ENCODE assay signal across 10 mouse cellular contexts in the genomic region with DNA sequence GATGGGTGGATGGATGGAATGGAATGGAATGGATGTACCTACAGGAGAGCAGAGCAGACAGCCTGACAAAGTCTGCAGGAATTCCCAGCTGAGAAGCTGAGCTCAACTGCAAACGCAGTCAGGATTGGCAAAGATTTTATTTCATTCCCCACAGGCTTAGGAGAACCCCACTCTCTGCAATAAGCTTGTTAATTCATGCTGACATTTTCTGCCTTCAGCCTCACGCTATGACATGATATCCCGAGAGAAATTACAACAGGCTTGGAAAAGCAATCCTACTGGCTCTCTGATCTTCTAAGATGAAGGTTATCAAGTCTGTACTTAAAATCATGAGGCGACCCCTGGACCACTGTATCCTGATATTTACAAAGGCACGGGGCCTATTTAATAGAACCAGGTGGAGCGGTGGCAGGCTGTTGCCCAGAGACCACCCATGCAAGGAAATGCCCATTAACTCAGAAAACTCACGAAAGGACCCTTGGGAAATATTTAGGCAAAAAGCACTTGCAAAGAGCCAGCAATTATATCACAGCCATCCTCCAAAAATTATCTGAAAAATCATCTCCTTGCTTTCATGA. TPM values are rescaled to one million over a fixed set of nuclear protein-coding genes. Genes with fewer than 3 reads are reported as not detected.
DNase-seq lines count a peak whose midpoint lies in the region; ATAC-seq and TF ChIP-seq lines count a peak whose summit lies in the region.
"Had no signal": no experiment of that assay in that cellular context is flagged by ENCODE, and none has a peak within 500 bp of the region (broad histone marks: within the 10 kb centered on the region; RNA-seq: fewer than 3 reads in every experiment).

No protein-coding gene starts in this region.

- ATAC-seq in hindbrain, embryonic 11.5 days (ENCODE audit: low FRiP score), result no peak
- ATAC-seq in forebrain, postnatal 0 days, result peak; percentile 51; the same call in 1 of the 2 replicates
- ATAC-seq in midbrain, embryonic 14.5 days (ENCODE audit: low FRiP score, low TSS enrichment), result peak; percentile 61; the same call in 1 of the 2 replicates
- ATAC-seq: liver, postnatal 0 days had no signal

- no peaks in the 10 kb centered on the region for H3K36me3 ChIP-seq in hindbrain, embryonic 11.5 days (ENCODE audit: control insufficient read depth, insufficient read depth, low read length)
- H3K36me3 ChIP-seq in hindbrain, embryonic 10.5 days, result no peaks in the 10 kb centered on the region
- no peaks in the 10 kb centered on the region for H3K36me3 ChIP-seq in embryonic facial prominence, embryonic 10.5 days (replicated peaks)
- no peaks in the 10 kb centered on the region for H3K36me3 ChIP-seq in forebrain, postnatal 0 days (ENCODE audit: insufficient read depth)
- no peaks in the 10 kb centered on the region for H3K36me3 ChIP-seq in midbrain, embryonic 14.5 days (ENCODE audit: control insufficient read depth, insufficient read depth, low read length)

- H3K9me3 ChIP-seq in hindbrain, embryonic 11.5 days (ENCODE audit: control insufficient read depth, low read length), result no peaks in the 10 kb centered on the region
- no peaks in the 10 kb centered on the region for H3K9me3 ChIP-seq in hindbrain, embryonic 10.5 days
- H3K9me3 ChIP-seq in embryonic facial prominence, embryonic 10.5 days, result no peaks in the 10 kb centered on the region
- no peaks in the 10 kb centered on the region for H3K9me3 ChIP-seq in forebrain, postnatal 0 days (ENCODE audit: low read length)
- no peaks in the 10 kb centered on the region for H3K9me3 ChIP-seq in midbrain, embryonic 14.5 days (ENCODE audit: control insufficient read depth, low read length)

- no peaks in the 10 kb centered on the region for H3K27me3 ChIP-seq in hindbrain, embryonic 11.5 days (ENCODE audit: control insufficient read depth, insufficient read depth, low read length)
- no peaks in the 10 kb centered on the region for H3K27me3 ChIP-seq in hindbrain, embryonic 10.5 days (ENCODE audit: insufficient read depth, poor library complexity, severe bottlenecking)
- H3K27me3 ChIP-seq in embryonic facial prominence, embryonic 10.5 days (replicated peaks; ENCODE audit: low read depth, poor library complexity, severe bottlenecking), result no peaks in the 10 kb centered on the region
- H3K27me3 ChIP-seq in forebrain, postnatal 0 days (ENCODE audit: insufficient read depth, low read length), result no peaks in the 10 kb centered on the region
- H3K27me3 ChIP-seq in midbrain, embryonic 14.5 days (ENCODE audit: control insufficient read depth, insufficient read depth, low read length), result no peaks in the 10 kb centered on the region

- H3K27ac ChIP-seq in hindbrain, embryonic 11.5 days (ENCODE audit: low read depth, low read length), result no peak overlapping the region
- no peak overlapping the region for H3K27ac ChIP-seq in hindbrain, embryonic 10.5 days
- H3K27ac ChIP-seq in embryonic facial prominence, embryonic 10.5 days (replicated peaks), result no peak overlapping the region
- peak overlapping the region; percentile 66 for H3K27ac ChIP-seq in forebrain, postnatal 0 days (ENCODE audit: low read depth, low read length)
- peak overlapping the region; percentile 73 for H3K27ac ChIP-seq in midbrain, embryonic 14.5 days (replicated peaks; ENCODE audit: low read depth, low read length)
- H3K27ac ChIP-seq: kidney, postnatal 0 days had no signal

- 67% methylated on average over 7 of the region's 7 CpGs for WGBS in hindbrain, embryonic 11.5 days
- 73% methylated on average over 7 of the region's 7 CpGs for WGBS in hindbrain, embryonic 10.5 days
- WGBS in embryonic facial prominence, embryonic 10.5 days, result 58% methylated on average over 7 of the region's 7 CpGs
- 38% methylated on average over 7 of the region's 7 CpGs for WGBS in forebrain, postnatal 0 days
- 31% methylated on average over 7 of the region's 7 CpGs for WGBS in midbrain, embryonic 14.5 days

- TF ChIP-seq CTCF in forebrain, postnatal 0 days (IDR thresholded peaks at IDR 0.05; ENCODE audit: low read depth), result no peak

- DNase-seq in hindbrain, embryonic 11.5 days (ENCODE audit: low spot score), result peak; percentile 8
- DNase-seq in hindbrain, embryonic 10.5 days (ENCODE audit: low spot score), result no peak
- peak; percentile 25 for DNase-seq in embryonic facial prominence, embryonic 10.5 days (ENCODE audit: low spot score)
- DNase-seq in forebrain, postnatal 0 days, result peak; percentile 55
- DNase-seq in midbrain, embryonic 14.5 days, result peak; percentile 64
- no peak for DNase-seq in adrenal gland, postnatal 36 days
- no peak for DNase-seq in urinary bladder, postnatal 10 days (ENCODE audit: low spot score)
- DNase-seq: liver, postnatal 0 days; thymus, adult 2 months had no signal

- no peaks in the 10 kb centered on the region for H3K4me1 ChIP-seq in hindbrain, embryonic 11.5 days (replicated peaks; ENCODE audit: control insufficient read depth, insufficient read depth, low read length)
- H3K4me1 ChIP-seq in hindbrain, embryonic 10.5 days (replicated peaks), result no peaks in the 10 kb centered on the region
- peaks cover 11% of the 10 kb centered on the region for H3K4me1 ChIP-seq in embryonic facial prominence, embryonic 10.5 days
- H3K4me1 ChIP-seq in forebrain, postnatal 0 days (ENCODE audit: insufficient read depth), result no peaks in the 10 kb centered on the region
- H3K4me1 ChIP-seq in midbrain, embryonic 14.5 days (ENCODE audit: control insufficient read depth, insufficient read depth, low read length), result peaks cover 12% of the 10 kb centered on the region

- H3K4me3 ChIP-seq in hindbrain, embryonic 11.5 days (ENCODE audit: low read depth, low read length), result no peak overlapping the region
- H3K4me3 ChIP-seq in hindbrain, embryonic 10.5 days, result no peak overlapping the region
- no peak overlapping the region for H3K4me3 ChIP-seq in embryonic facial prominence, embryonic 10.5 days
- H3K4me3 ChIP-seq in forebrain, postnatal 0 days (ENCODE audit: low read depth, low read length), result peak overlapping the region; percentile 26
- peak overlapping the region; percentile 7 for H3K4me3 ChIP-seq in midbrain, embryonic 14.5 days (replicated peaks; ENCODE audit: low read depth, low read length)

- no peak overlapping the region for H3K9ac ChIP-seq in hindbrain, embryonic 11.5 days (ENCODE audit: low read depth, low read length)
- peak overlapping the region; percentile 44 for H3K9ac ChIP-seq in forebrain, postnatal 0 days
- H3K9ac ChIP-seq in midbrain, embryonic 14.5 days (replicated peaks; ENCODE audit: low read length), result peak overlapping the region; percentile 16; the same call in 1 of the 2 replicates
- H3K9ac ChIP-seq: liver, postnatal 0 days had no signal

- no peak overlapping the region for H3K4me2 ChIP-seq in hindbrain, embryonic 11.5 days (replicated peaks; ENCODE audit: low read depth, low read length)
- peak overlapping the region; percentile 34 for H3K4me2 ChIP-seq in forebrain, postnatal 0 days (ENCODE audit: low read depth)
- H3K4me2 ChIP-seq in midbrain, embryonic 14.5 days (ENCODE audit: low read length), result peak overlapping the region; percentile 46

RNA-seq across cellular contexts. Expression of a gene that starts 13.1 kb away (rescaled TPM):
- polyA plus RNA-seq in hindbrain, embryonic 11.5 days (2014; fragmentation: Nextera tagmentation; extraction: Ambion mirVana), result 0.48 TPM in 1 of 2 replicates, not detected in the other
- polyA plus RNA-seq in hindbrain, embryonic 10.5 days (2016; fragmentation: Nextera tagmentation; extraction: Ambion mirVana), result 0.09 and 0.37 TPM in 2 replicates
- 0.29 TPM in 2 replicates for polyA plus RNA-seq in embryonic facial prominence, embryonic 10.5 days (2016; fragmentation: Nextera tagmentation; extraction: Ambion mirVana)
- 6.9 and 16.5 TPM in 2 replicates for total RNA-seq in forebrain, postnatal 0 days (2014; rRNA removed)
- polyA plus RNA-seq in forebrain, postnatal 0 days (2015; fragmentation: Nextera tagmentation; extraction: Ambion mirVana), result 16.2 and 22.6 TPM in 2 replicates
- 0.83 and 1.4 TPM in 2 replicates for polyA plus RNA-seq in midbrain, embryonic 14.5 days (2014; fragmentation: Nextera tagmentation; extraction: Ambion mirVana)
- 1 to 10 TPM in 1 of 2 experiments, under 1 TPM in 1; 0.63 to 1.6 TPM for total RNA-seq in adrenal gland, postnatal 36 days (2021)
- polyA plus RNA-seq: liver, postnatal 0 days had no signal

Comparison
In these comparisons a context has a peak if more than half of its experiments do, and no peak if none do; other contexts are left out.
1. DNase-seq: peak in hindbrain, embryonic 11.5 days (single experiment), embryonic facial prominence, embryonic 10.5 days (single experiment), forebrain, postnatal 0 days (single experiment) and midbrain, embryonic 14.5 days (single experiment); none in hindbrain, embryonic 10.5 days (single experiment), adrenal gland, postnatal 36 days (0 of 2) and urinary bladder, postnatal 10 days (single experiment).
2. H3K27ac ChIP-seq: peak in forebrain, postnatal 0 days (single experiment) and midbrain, embryonic 14.5 days (single experiment); none in hindbrain, embryonic 11.5 days (single experiment), hindbrain, embryonic 10.5 days (single experiment) and embryonic facial prominence, embryonic 10.5 days (single experiment).
3. H3K4me3 ChIP-seq: peak in forebrain, postnatal 0 days (single experiment) and midbrain, embryonic 14.5 days (single experiment); none in hindbrain, embryonic 11.5 days (single experiment), hindbrain, embryonic 10.5 days (single experiment) and embryonic facial prominence, embryonic 10.5 days (single experiment).